Mouse (Mus musculus): ENCODE results near the gene Dlgap1.
"Not testable (repeated sequence)": the region's sequence is repeated elsewhere in the genome, so short reads cannot be mapped to it uniquely, and the experiment has no call there.

Gene Dlgap1

DNA sequence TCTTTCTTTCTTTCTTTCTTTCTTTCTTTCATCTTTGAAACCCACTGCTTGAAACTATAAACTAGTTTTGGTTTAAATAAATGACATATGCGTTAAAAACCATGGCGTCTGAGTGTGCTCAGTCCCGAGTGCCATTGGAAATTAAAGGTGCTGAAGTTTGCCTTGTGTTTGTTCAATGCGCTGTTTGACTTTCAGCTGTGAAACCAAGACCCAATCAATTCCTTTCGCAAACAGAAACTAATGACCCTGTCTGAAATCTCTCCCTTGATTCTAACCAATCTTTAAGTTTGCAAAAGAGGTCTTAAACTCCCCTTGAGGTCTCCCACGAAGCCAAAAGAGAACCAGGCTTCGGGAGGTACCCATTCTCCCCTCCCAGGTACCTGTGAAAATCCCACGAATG, 854.2 kb downstream of the Dlgap1 start:
- DNase-seq: no peak

DNA sequence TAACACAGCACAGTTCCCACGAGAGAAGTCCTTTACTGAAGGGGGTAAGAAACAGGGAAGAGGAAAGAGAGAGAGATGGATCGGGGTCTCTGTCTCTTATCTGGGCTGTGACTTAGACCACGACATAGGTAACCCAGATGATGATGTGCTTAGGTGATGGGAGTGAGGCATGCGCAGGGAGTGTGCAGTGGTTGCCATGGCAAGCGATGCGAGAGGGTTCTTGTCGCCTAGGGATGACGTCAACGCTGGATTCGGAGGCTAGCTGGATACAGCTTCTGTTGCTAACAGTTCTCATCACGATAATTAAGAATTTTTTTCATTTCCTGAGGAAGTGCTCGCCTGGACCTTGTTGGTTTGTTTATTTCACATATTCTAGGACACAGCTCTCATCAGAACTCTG, 857.4 kb downstream of the Dlgap1 start:
- no peak for DNase-seq

GRCm38 (mm10) chr17:70827463-70828179, 858.7 kb downstream of the Dlgap1 start:
- not testable (repeated sequence) for DNase-seq

DNA sequence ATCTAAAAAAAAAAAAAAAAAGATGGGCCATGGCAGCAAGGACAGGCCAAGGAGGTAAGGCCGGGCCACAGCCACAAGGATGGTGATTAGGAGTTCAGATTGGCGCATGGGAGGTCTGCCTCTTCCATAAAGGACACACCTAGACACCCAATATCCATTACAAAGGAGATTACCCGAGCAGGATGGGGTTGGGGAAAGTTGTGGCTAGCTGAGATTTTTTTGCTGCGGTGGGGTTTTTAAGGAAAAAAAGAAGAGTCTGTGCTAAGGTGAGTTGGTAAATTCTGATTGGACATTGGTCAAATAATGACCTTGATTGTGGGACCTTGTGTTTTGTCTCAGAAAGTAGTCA, 859.3 kb downstream of the Dlgap1 start:
- DNase-seq: no peak

GRCm38 (mm10) chr17:70828569-70828968, 859.7 kb downstream of the Dlgap1 start:
- DNase-seq: no peak

DNA sequence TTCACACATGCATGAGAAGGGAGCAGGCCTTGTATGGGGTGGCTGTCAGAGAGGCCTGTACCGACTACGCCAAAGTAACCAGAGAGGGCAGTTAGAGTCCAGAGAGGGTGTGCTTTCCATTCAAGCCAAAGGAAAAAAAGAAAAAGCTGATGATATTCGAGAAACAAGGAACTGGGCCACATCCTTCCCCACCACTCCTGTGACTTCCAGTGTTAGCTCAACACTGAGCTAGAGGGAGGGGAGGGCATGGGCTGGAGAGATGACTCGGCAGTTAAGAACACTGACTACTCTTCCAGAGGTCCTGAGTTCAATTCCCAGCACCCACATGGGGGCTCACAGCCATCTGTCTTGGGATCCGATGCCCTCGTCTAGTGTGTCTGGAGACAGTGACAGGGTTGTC, 860.3 kb downstream of the Dlgap1 start:
- no peak for DNase-seq

GRCm38 (mm10) chr17:70829943-70830715, 861.3 kb downstream of the Dlgap1 start:
- no peak for DNase-seq

- DNase-seq: no peak
Measured at GRCm38 (mm10) chr17:70831591-70831990, 862.7 kb downstream of the Dlgap1 start.

DNA sequence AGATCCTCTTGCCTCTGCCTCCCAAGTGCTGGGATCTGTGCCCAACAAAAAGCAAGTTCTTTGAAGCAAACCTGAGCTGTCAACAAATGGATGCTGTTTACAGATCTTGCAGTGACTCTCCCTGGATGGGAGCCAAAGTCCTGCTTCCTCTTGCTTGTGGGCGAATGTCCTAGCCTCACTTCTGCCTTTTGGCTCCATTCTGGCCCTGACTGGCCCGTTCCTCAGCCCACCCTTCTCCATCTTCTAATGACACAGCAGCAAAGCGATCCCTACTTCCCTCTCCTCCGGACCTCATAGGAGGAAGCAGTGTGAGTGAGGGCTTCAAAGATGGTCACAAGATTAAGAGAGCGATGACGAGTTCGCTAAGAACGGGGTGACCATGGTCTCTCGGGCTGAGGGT, 863.7 kb downstream of the Dlgap1 start:
- peak; percentile 68 to 70 for DNase-seq

GRCm38 (mm10) chr17:70834430-70834965, 865.6 kb downstream of the Dlgap1 start:
- DNase-seq: peak in 1 of 2 experiments; percentile 15

DNA sequence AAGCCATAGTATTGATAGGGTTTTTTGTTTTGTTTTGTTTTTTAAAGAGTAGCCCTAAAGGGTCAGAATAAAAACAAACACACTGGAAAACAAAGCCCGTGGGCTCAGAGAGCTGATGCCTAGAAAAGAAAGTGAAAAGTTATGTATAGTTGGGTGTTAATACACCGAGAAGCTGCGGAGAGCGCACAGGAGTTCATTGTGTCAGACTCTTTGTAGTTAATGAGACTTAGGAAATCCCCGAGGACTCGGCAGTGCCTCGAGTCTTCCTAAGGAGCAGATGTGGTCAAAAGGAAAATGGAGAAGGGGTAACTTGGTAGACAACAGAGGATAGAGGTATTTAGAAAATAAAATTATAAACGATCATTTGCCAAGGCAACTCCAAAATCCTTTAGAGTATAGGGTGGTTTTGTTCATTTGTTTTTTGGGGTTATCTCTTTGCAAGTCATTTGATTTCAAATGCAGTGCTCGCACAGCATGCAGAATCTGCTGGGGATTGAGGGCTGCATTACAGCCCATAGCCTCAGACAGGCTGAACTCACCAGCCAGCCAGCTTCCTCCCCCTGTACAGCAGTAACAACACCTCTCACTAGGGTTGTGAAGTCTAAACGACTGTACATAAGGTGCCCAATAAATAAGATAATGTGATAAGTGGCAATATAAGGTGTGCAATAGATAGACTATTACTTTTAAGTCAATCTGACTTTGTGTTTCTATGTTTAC, 866.4 kb downstream of the Dlgap1 start:
- no peak for DNase-seq

DNA sequence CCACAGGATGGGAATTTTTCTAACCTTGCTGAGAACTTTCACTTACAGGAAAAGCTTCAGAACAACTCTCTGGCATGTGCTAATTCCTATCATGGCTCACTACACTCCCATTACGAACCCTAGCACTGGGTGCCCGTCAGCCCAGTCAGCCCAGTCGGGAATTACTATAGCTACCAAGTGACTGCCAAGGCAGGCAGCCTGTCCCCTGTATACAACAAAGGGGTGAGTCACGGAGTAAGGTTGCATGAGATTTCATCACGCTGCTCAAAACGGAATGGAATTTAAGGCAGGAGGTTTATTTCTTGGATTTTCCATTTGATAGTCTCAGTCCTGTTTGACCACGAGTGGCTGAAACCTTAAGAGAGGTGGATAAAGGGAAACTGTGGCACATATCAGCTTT, 867.9 kb downstream of the Dlgap1 start:
- no peak for DNase-seq

- DNase-seq: not testable (repeated sequence)
Measured at GRCm38 (mm10) chr17:70837474-70837873, 868.6 kb downstream of the Dlgap1 start.

DNA sequence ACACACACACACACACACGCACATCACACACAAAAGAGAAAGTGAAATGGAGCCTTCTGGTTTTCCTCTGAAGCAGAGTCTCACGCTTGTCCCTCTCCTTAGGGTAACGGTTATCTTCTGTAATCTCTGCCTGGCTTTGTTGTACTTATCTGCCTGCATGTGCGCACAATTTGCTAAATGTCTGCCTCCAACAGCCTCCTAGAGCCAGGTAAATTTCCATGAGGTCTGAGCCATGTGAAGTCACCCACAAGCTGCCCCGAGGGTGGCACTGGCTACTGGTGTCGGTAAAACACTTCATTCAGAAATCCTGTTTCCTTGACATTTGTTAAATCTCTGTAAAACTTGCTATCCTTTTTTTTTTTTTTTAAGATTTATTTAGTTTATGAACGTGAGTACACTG, 869.2 kb downstream of the Dlgap1 start:
- no peak for DNase-seq

- DNase-seq: no peak
Measured at GRCm38 (mm10) chr17:70838533-70838932, 869.7 kb downstream of the Dlgap1 start.

DNA sequence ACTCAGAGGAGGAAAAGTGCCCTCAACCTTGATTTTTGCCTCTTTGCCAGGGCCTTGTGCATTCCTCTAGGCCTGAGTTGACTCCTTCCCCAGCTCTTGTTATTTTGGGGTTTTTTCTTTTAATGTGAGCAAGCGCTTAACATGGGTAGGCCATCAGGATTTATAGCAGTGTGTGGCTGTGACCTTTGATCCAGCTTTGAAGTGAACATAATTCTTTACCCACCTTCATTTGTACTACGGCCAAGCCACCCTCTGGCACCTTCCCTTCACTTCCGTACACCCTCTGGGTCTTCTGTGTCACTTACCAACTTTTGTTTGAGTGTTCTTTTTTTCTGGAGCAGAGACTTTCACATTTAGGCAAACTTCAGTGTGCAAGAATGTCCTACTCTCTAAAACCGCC, 874.4 kb downstream of the Dlgap1 start:
- no peak for DNase-seq

- DNase-seq: peak in 1 of 2 experiments; percentile 19
Measured at GRCm38 (mm10) chr17:70844971-70845370, 876.1 kb downstream of the Dlgap1 start.

GRCm38 (mm10) chr17:70845543-70845942, 876.7 kb downstream of the Dlgap1 start:
- DNase-seq: peak in 1 of 2 experiments; percentile 45

GRCm38 (mm10) chr17:70846111-70846644, 877.3 kb downstream of the Dlgap1 start:
- DNase-seq: no peak

DNA sequence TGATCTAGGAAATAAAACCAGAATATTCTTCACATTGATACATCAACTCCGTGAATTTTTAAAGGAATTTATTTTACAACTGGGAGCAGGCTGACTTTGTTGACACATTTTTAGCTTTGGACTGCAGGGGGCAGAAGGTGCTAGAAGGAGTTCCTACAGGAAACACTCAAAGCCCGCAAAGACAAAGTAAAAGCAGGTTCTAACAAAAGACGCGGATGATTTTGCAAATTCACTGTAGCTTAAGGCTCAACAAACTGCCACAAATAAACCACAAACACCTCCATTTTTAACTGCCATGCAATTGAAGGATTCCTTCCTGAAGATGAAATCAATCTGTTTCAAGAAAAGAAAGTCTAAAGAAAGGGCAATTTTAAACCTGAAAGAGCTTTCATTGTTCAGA, 878.2 kb downstream of the Dlgap1 start:
- DNase-seq: peak; percentile 53 to 78

DNA sequence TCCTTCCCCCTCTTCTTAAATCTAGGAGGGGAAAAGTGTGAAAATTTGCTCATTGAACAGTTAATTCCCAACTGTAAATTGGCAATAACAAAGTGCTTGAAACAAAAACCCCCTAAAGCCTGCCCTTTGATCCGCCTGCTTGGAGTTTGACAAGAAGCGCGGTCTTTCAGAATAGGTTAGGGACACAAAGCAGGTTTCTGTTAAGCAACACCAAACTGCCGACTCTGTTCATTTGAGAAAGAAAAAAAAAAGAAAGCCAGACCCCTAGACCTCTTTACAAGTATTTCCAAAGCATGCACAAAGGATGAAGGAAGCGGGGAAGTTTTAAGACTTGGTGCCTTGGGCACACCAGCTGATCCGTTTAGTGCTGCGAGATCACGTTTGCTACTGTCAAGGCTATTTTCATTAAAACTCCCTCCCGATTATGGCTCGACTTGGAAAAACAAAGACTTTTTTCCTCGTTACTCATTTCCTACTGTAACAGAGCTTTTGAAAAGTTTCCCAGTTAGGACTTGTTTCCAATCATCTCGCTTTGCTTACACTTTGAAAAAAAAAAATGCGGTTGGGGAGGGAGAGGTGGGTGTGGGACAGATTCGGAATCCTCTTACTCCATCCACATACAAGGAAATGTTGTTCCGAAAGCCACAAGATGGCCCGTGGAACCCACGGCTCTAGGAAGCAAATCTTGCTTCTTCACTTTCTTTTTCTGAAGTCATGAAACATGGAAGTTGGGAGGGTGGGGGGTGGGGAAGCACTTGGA, 879.1 kb downstream of the Dlgap1 start:
- DNase-seq: peak in 1 of 2 experiments; percentile 34
